Mouse (Mus musculus) intestine, embryonic 16.5 days (tissue): Measurements from ENCODE around the gene Kcnk15. TPM values are rescaled to one million over a fixed set of nuclear protein-coding genes. Genes with fewer than 3 reads are reported as not detected.

Source experiments
- ATAC-seq: fragments of 200-750 bp; cut with Nextera tagmentation; 2 replicates; pipeline ENCODE4 v1.8.0; 2017; ENCODE audit warnings: moderate TSS enrichment, moderate library complexity
- H3K27ac ChIP-seq: fragments of 300-500 bp; sonication (generic); 2 replicates; pipeline ENCODE4 v1.5.1; 2014; ENCODE audit warnings: mild to moderate bottlenecking, low read length
- H3K27me3 ChIP-seq: fragments of 300-500 bp; sonication (generic); replicated peaks from 2 replicates; pipeline ENCODE4 v1.6.1; 2014; ENCODE audit warnings: low read length, control low read depth, mixed read lengths; ENCODE audit not compliant: control insufficient read depth, insufficient read depth
- H3K36me3 ChIP-seq: fragments of 300-500 bp; sonication (generic); 2 replicates; pipeline ENCODE4 v1.6.1; 2014; ENCODE audit warnings: low read length, control low read depth; ENCODE audit not compliant: control insufficient read depth, insufficient read depth
- H3K4me1 ChIP-seq: fragments of 300-500 bp; sonication (generic); 2 replicates; pipeline ENCODE4 v1.6.1; 2014; ENCODE audit warnings: low read length, control low read depth, mixed read lengths; ENCODE audit not compliant: control insufficient read depth, insufficient read depth
- H3K4me2 ChIP-seq: fragments of 300-500 bp; sonication (generic); 2 replicates; pipeline ENCODE4 v1.6.1; 2014; ENCODE audit warnings: low read depth, low read length, control low read depth
- H3K4me3 ChIP-seq: fragments of 300-500 bp; sonication (generic); 2 replicates; pipeline ENCODE4 v1.5.1; 2014; ENCODE audit warnings: mild to moderate bottlenecking, low read length
- H3K9ac ChIP-seq: fragments of 300-500 bp; sonication (generic); 2 replicates; pipeline ENCODE4 v1.6.1; 2014; ENCODE audit warnings: low read depth, low read length
- H3K9me3 ChIP-seq: fragments of 300-500 bp; sonication (generic); 2 replicates; pipeline ENCODE4 v1.6.1; 2016; ENCODE audit warnings: low read length, control low read depth; ENCODE audit not compliant: control insufficient read depth
- WGBS: fragments of 180-500 bp; shearing (Covaris S2); extraction: QIAGEN DNeasy Blood & Tissue Kit; methylation state at CpG from one replicate; pipeline ENCODE4 v1.1.7; 2014; 5-methylcytosine and 5-hydroxymethylcytosine counted together
- polyA plus RNA-seq: library from polyadenylated mRNA; unstranded; fragments of >200 nt; fragmentation: Nextera tagmentation; extraction: Ambion mirVana; gene quantifications from 2 replicates; pipeline ENCODE4 v1.2.1, GENCODE M21; 2015

Gene Kcnk15
- polyA plus RNA-seq, 1 experiment from 2014 or later = not detected

DNA sequence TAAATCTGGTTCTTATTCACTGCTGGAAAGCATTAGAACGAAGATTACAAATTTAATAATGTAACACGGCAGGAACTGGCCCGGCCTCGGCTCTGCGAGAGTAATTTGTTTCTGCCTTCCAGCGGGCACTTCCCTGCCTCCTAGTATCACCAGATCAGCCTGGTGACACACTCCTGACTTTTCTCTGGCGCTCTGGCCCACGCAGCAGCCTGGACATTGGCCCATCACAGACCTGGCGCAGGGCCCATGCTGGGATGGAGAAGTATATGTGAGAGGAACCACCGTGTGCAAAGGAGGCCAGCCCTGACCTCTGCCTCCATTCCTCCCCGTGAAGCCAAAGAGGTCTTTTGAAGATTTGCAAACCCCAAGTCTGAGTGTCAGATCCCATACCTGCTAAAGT, 50.0 kb downstream of the Kcnk15 start:
- Histone ChIP-seq H3K4me3 (no peak overlapping the region), H3K4me2 (no peak overlapping the region), H3K9me3 (no peaks in the 10 kb centered on the region), H3K9ac (no peak overlapping the region), H3K4me1 (peaks cover 6% of the 10 kb centered on the region; the same call in 1 of the 2 replicates), H3K36me3 (no peaks in the 10 kb centered on the region), H3K27ac (no peak overlapping the region), H3K27me3 (no peaks in the 10 kb centered on the region)
- 62% methylated on average over 11 of the region's 11 CpGs for WGBS
- ATAC-seq = no peak; the same call in 1 of the 2 replicates

DNA sequence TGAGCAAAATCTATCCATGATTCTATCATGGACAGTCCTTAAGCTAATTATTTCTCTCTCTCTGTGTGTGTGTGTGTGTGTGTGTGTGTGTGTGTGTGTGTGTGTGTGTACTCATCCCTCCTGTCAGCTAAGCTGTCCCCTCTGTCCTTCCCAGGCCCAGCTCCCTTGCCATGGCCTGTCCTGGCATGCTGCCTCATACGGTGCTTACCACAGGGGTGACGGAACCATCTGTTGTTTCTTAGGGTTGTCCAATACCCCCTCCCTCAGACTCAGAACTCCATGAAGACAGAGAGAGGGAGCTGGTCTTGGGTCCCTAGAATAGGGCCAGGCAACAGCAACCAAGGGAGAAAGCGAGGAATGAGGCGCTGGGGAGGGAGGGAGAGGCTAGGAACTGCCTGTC, 50.9 kb downstream of the Kcnk15 start:
- no peak overlapping the region for H3K27ac ChIP-seq
- no peaks in the 10 kb centered on the region for H3K36me3 ChIP-seq
- H3K4me2 ChIP-seq = no peak overlapping the region
- H3K9me3 ChIP-seq = no peaks in the 10 kb centered on the region
- no peak for ATAC-seq
- no peak overlapping the region for H3K4me3 ChIP-seq
- peaks cover 6% of the 10 kb centered on the region; the same call in 1 of the 2 replicates for H3K4me1 ChIP-seq
- no peaks in the 10 kb centered on the region for H3K27me3 ChIP-seq
- WGBS = 87% methylated on average over 4 of the region's 4 CpGs
- no peak overlapping the region for H3K9ac ChIP-seq

DNA sequence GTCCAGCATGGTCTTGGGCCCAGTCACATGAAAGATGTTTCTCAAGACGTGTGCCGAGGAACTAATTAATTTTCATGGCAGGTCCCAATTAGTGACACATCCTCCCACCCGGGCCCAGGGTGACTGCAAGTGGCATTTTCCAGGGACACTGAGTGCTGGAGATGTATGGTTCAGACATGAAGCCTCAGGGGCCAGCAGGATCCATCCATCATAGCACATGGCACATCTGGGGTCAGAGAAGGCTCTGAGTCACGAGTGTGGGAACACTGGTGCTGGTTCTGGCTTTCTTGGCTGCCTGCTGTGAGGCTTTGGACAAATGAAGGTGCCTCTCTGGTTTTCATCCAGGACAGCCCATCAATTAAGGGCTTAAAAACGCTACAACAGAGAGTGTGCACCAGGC, 53.7 kb downstream of the Kcnk15 start:
- 58% methylated on average over 5 of the region's 5 CpGs for WGBS
- Histone ChIP-seq H3K36me3 (no peaks in the 10 kb centered on the region), H3K9ac (no peak overlapping the region), H3K27ac (no peak overlapping the region), H3K4me2 (no peak overlapping the region), H3K4me3 (no peak overlapping the region), H3K27me3 (no peaks in the 10 kb centered on the region), H3K9me3 (no peaks in the 10 kb centered on the region), H3K4me1 (no peaks in the 10 kb centered on the region)
- no peak for ATAC-seq

Other genes starting within 250 kb of the Kcnk15 start
- gene Serinc3, start 208.5 kb upstream of the Kcnk15 start, polyA plus RNA-seq = 55.4 and 57.1 TPM in 2 replicates
- 115 and 122 TPM in 2 replicates for gene Pkig, start 195.3 kb upstream of the Kcnk15 start, polyA plus RNA-seq
- 5.8 and 7.4 TPM in 2 replicates for gene Ada, start 103.4 kb upstream of the Kcnk15 start, polyA plus RNA-seq
- gene Ccn5, start 32.8 kb upstream of the Kcnk15 start, polyA plus RNA-seq = 0.24 and 0.76 TPM in 2 replicates
- gene Rims4, start 65.0 kb downstream of the Kcnk15 start, polyA plus RNA-seq = 0.23 and 0.35 TPM in 2 replicates
- gene Ywhab, start 141.3 kb downstream of the Kcnk15 start, polyA plus RNA-seq = 233 and 238 TPM in 2 replicates
- 0.89 and 1.5 TPM in 2 replicates for gene Pabpc1l, start 171.8 kb downstream of the Kcnk15 start, polyA plus RNA-seq
- 18.1 and 18.4 TPM in 2 replicates for gene Stk4, start 216.7 kb downstream of the Kcnk15 start, polyA plus RNA-seq
- 55.6 and 57.5 TPM in 2 replicates for gene Tomm34, start 217.5 kb downstream of the Kcnk15 start, polyA plus RNA-seq